Mouse (Mus musculus) MEL (cell line): ENCODE data around the gene Ddx17.
A peak's percentile ranks its signal among the peaks of the same experiment; 100 is the strongest.

Experiments
- CHD2 ChIP-seq: IDR thresholded peaks from 2 replicates; pipeline ENCODE4 v1.6.1; 2011; ENCODE audit warnings: low read length, improper control_type of control experiment
- CTCF ChIP-seq, 3 experiments: IDR thresholded peaks in 2 of 3; conservative IDR thresholded peaks in 1 of 3; 2 replicates each; pipeline ENCODE4 v1.5.1; 2011 to 2012; ENCODE audit warnings: low read length in 3 of 3, low read depth in 2 of 3, mild to moderate bottlenecking in 2 of 3, improper control_type of control experiment in 1 of 3, inconsistent platforms in 1 of 3, mixed read lengths in 1 of 3, moderate library complexity in 1 of 3; ENCODE audit not compliant: control insufficient read depth in 1 of 3, insufficient read depth in 1 of 3, poor library complexity in 1 of 3, severe bottlenecking in 1 of 3
- EP300 ChIP-seq, 2 experiments: IDR thresholded peaks; 2 replicates each; pipeline ENCODE4 v1.6.1; 2011; ENCODE audit warnings: improper control_type of control experiment in 2 of 2, low read length in 2 of 2, low read depth in 1 of 2, mild to moderate bottlenecking in 1 of 2
- TCF12 ChIP-seq: IDR thresholded peaks from 2 replicates; pipeline ENCODE4 v1.6.1; 2014; ENCODE audit warnings: low read depth, mild to moderate bottlenecking, inconsistent platforms, low read length, improper control_type of control experiment, moderate library complexity

DNA sequence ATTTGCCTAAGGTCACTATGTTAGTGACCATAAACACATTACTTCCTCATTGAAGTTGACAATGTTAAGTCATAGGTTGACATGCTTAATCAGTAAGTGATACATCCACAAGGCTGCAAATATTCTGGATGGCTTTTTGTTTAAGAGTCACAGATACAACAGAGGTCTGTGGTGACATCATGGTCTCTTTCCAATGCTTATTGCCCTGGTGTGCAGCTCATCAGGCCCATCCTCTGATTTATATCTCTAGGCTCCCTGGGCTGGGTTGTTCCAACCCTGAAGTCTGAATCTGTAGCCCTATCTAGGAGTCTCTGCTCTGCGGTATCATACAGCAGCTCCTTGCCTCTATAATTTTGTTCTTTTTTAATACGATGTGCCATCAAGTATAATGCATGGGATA lies 30.4 kb upstream of the Ddx17 start:
- TF ChIP-seq CTCF (IDR thresholded peaks at IDR 0.05 in 2 of 3, conservative IDR thresholded peaks at IDR 0.05 in 1 of 3; ENCODE audit: control insufficient read depth in 1 of 3, insufficient read depth in 1 of 3, low read depth in 2 of 3, low read length in 3 of 3, poor library complexity in 1 of 3, severe bottlenecking in 1 of 3) (no peak), EP300 (IDR thresholded peaks at IDR 0.05; ENCODE audit: low read depth in 1 of 2, low read length in 2 of 2) (peak; percentile 17 to 32; a peak in 1 of 4 replicates), CHD2 (no peak), TCF12 (peak; percentile 35; the same call in 1 of the 2 replicates)
